Mouse (Mus musculus) megakaryocyte, embryonic 14.5 days (primary cell): ENCODE measurements around the gene Tmem255b. TPM values are rescaled to one million over a fixed set of nuclear protein-coding genes. Genes with fewer than 3 reads are reported as not detected.

Experiments
- H3K27me3 ChIP-seq: replicated peaks from 2 replicates; pipeline ENCODE3; 2012; ENCODE audit warnings: inconsistent platforms
- H3K36me3 ChIP-seq: replicated peaks from 2 replicates; pipeline ENCODE3; 2012; ENCODE audit warnings: low read length, inconsistent platforms, mixed read lengths
- H3K4me1 ChIP-seq: 2 replicates; pipeline ENCODE4 v1.6.1; 2012; ENCODE audit warnings: inconsistent platforms
- H3K4me3 ChIP-seq: replicated peaks from 2 replicates; pipeline ENCODE3; 2012; ENCODE audit warnings: moderate library complexity, mild to moderate bottlenecking, inconsistent platforms
- H3K9me3 ChIP-seq: 2 replicates; pipeline ENCODE4 v1.6.1; 2012; ENCODE audit warnings: inconsistent platforms
- FLI1 ChIP-seq: IDR thresholded peaks from 2 replicates; pipeline ENCODE4 v1.6.1; 2012; ENCODE audit warnings: low read length, inconsistent platforms, mixed read lengths
- GATA1 ChIP-seq: IDR thresholded peaks from 3 replicates; pipeline ENCODE4 v1.6.1; 2012; ENCODE audit warnings: mixed read lengths, low read length, inconsistent platforms, borderline replicate concordance
- polyA plus RNA-seq: library from polyadenylated mRNA; stranded (reverse); fragments of >175 nt; gene quantifications from 2 replicates; pipeline ENCODE4 v1.2.3, GENCODE M21; 2012; ENCODE audit warnings: low replicate concordance; ENCODE audit not compliant: insufficient read depth

Tmem255b gene
- polyA plus RNA-seq, 1 experiment, result not detected

DNA sequence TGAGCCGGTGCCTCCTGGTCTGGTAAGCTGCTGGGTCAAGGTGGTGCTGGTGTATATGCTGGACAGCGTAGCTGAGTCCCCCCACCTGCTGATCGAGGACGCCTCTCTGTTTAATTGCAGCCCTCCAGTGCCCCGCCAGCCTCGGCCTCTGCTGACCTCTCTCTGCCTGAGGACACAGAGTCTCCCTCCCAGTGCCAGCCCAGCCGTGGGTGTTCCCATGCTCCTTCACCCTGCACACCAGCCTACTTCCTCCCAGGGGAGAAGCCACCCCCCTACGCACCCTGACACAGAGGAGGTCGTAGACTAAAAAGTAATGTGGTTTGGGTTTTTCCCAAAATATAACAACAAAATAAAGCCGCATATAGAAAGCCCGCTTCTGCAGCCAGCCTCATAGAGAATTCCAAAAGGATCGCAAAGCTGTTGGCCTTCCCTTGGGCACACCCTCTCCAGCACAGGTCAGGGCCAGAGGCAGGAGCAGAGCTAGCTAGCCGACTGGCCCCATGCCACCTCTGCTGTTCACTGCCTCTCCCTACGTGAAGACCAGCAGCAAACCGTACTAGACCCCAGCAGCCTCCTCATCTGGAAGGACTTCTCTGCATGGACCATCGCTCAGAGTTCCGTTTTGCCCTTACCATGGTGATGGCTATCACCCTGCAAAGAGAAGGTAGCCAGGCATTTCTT is 26.2 kb downstream of the Tmem255b start:
- H3K36me3 ChIP-seq, result no peaks in the 10 kb centered on the region
- TF ChIP-seq GATA1, result no peak
- TF ChIP-seq FLI1, result no peak
- H3K9me3 ChIP-seq, result no peaks in the 10 kb centered on the region
- peaks cover 79% of the 10 kb centered on the region for H3K27me3 ChIP-seq
- H3K4me3 ChIP-seq, result no peak overlapping the region
- no peaks in the 10 kb centered on the region; the same call in 1 of the 2 replicates for H3K4me1 ChIP-seq

DNA sequence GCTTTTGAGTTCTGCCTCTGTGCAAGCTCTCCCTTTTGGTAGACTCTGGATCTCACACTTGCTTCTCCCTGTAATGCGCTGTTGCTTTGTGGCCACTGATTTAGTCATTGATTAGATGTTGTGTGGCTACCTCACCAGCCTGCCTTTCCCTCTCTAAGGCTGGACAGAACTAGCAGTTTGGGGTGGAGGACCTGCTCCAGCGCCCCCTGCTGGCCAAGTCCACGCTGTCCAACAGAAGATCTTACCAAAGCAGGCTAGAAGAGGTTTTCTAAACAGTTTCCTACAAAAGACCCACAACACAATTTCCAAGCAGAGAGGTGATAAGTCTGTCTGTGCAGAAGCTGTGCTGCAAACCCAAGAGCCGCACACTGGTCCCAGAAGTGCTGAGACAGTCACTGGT is 26.9 kb downstream of the Tmem255b start:
- no peaks in the 10 kb centered on the region; the same call in 1 of the 2 replicates for H3K4me1 ChIP-seq
- H3K4me3 ChIP-seq, result no peak overlapping the region
- no peaks in the 10 kb centered on the region for H3K36me3 ChIP-seq
- peaks cover 80% of the 10 kb centered on the region for H3K27me3 ChIP-seq
- TF ChIP-seq FLI1 (no peak), GATA1 (no peak)
- H3K9me3 ChIP-seq, result no peaks in the 10 kb centered on the region

DNA sequence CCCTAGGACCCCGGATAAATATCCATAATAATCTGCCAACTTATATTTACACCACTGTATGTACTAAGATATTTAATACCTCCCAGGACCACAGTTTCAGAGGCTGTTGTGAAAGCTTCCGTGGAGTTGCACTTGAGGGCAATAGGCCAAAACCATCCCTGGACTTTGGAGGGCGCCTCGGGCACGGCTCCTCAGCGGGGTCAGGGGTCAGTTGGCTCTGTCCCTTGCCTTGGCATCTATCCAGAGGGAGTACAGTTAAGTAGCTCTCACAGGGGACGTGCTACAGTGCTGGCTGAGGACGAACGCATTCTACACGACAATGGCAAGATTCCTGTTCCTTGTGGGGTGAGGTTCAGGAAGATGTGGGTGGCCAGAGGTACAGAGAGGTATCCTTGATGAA is 27.4 kb downstream of the Tmem255b start:
- H3K4me3 ChIP-seq, result no peak overlapping the region
- no peaks in the 10 kb centered on the region; the same call in 1 of the 2 replicates for H3K4me1 ChIP-seq
- no peaks in the 10 kb centered on the region for H3K36me3 ChIP-seq
- no peaks in the 10 kb centered on the region for H3K9me3 ChIP-seq
- peaks cover 80% of the 10 kb centered on the region for H3K27me3 ChIP-seq
- no peak for TF ChIP-seq GATA1
- no peak for TF ChIP-seq FLI1

DNA sequence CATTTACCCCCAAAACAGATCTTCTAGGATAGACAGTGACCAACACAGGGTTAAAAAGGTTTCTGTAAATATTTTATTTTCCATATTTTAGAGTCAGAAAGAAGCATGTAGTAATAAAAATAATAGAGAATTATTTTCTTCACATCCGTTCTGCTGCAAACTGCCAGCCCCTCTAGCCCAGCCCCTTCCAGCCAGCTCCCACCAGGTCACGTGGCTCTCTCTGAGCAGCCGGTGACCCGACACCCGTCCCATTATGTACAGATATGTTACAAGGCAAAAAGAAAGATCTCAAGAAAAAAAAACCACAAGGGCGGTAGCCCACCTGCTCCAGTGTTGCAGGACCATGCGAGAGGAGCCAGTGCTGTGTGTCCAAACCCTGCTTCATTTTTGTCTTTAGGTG is 30.3 kb downstream of the Tmem255b start:
- no peak overlapping the region for H3K4me3 ChIP-seq
- peaks cover 76% of the 10 kb centered on the region for H3K27me3 ChIP-seq
- H3K4me1 ChIP-seq, result peaks cover 9% of the 10 kb centered on the region
- TF ChIP-seq FLI1 (no peak), GATA1 (no peak)
- no peaks in the 10 kb centered on the region for H3K9me3 ChIP-seq
- H3K36me3 ChIP-seq, result no peaks in the 10 kb centered on the region

DNA sequence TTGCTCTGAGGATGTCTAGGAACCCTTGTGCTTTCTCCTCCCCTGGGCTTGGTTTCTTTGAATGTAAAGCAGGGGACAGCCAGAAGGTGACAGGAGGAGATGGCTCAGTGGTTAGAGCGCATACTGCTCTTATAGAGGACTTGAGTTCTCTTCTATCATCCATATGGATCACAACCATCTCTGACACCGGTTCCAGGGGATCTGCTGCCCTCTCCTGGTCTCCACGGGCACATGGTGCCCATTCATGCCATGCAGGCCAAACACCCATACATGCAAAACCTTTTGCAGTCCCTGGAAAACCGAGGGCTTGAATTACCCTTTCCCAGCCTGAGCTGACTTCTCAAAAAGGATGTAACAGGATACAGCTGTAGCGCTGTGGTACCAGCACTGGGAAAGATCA is 32.0 kb downstream of the Tmem255b start:
- H3K27me3 ChIP-seq, result peaks cover 78% of the 10 kb centered on the region
- no peak overlapping the region for H3K4me3 ChIP-seq
- TF ChIP-seq GATA1 (no peak), FLI1 (no peak)
- no peaks in the 10 kb centered on the region for H3K36me3 ChIP-seq
- no peaks in the 10 kb centered on the region for H3K9me3 ChIP-seq
- peaks cover 12% of the 10 kb centered on the region for H3K4me1 ChIP-seq

DNA sequence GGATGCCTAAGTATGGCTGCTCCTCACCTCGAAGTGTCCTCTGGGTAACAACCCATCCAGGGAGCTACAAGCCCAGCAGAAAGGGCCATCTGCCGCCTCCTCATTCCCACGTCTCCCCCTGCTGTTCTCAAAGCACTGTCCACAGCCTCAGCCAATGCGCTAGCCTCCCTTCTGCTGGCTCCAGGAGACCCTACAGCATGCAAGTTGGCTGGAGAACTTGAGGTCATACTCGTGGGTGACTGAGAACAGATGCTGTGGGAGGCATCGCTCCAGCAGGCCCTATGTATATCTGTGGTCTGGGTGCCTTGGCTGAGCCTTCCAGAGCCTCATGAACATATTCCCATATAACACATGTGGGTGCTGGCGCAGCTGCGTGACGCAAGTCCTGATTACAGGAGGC is 33.7 kb downstream of the Tmem255b start:
- Histone ChIP-seq H3K27me3 (peaks cover 79% of the 10 kb centered on the region), H3K36me3 (no peaks in the 10 kb centered on the region), H3K4me1 (peaks cover 12% of the 10 kb centered on the region), H3K4me3 (no peak overlapping the region), H3K9me3 (no peaks in the 10 kb centered on the region)
- TF ChIP-seq GATA1, result no peak
- no peak for TF ChIP-seq FLI1

DNA sequence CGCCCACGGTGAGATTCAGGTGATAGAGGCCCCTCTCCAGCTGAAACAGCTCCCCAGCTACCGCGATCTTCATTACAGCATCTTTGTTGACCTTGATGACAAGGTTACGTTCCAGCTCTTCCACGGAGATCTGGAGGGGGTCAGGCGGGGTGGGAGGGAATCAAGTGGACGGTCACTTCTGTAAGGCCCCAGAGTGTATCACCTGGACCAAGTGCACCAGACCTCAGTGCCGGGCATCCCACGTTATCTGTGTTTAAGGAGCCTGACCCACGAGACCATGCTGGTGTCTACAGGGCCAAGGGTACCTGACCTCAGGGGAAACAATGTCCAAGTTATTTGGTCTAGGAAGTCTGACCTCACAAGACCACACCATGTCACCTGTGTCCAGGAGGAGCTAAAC is 36.5 kb downstream of the Tmem255b start:
- H3K27me3 ChIP-seq, result peaks cover 74% of the 10 kb centered on the region
- H3K36me3 ChIP-seq, result no peaks in the 10 kb centered on the region
- no peak overlapping the region for H3K4me3 ChIP-seq
- peaks cover 12% of the 10 kb centered on the region for H3K4me1 ChIP-seq
- H3K9me3 ChIP-seq, result no peaks in the 10 kb centered on the region
- no peak for TF ChIP-seq FLI1
- TF ChIP-seq GATA1, result no peak

DNA sequence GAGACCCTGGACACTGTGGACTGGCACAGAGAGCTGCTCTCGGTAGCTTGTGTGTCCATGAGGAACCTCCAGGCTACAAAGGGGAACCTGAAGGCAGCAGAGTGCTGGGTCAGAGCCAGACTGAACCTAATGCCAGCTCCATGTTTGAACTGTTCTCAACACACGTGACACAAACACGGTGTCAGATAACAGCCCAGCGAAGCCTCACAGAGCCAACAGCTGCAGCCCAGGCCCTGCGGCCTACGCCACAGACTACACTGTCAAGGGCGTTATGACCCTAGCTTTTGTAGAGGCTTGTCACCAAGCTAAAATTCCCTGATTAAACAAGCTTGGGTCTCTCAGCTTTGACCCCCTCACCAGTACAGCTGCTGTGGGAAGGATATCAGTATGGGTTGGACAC is 37.3 kb downstream of the Tmem255b start:
- no peak for TF ChIP-seq GATA1
- TF ChIP-seq FLI1, result no peak
- Histone ChIP-seq H3K4me1 (peaks cover 12% of the 10 kb centered on the region), H3K36me3 (no peaks in the 10 kb centered on the region), H3K27me3 (peaks cover 75% of the 10 kb centered on the region), H3K4me3 (no peak overlapping the region), H3K9me3 (no peaks in the 10 kb centered on the region)

DNA sequence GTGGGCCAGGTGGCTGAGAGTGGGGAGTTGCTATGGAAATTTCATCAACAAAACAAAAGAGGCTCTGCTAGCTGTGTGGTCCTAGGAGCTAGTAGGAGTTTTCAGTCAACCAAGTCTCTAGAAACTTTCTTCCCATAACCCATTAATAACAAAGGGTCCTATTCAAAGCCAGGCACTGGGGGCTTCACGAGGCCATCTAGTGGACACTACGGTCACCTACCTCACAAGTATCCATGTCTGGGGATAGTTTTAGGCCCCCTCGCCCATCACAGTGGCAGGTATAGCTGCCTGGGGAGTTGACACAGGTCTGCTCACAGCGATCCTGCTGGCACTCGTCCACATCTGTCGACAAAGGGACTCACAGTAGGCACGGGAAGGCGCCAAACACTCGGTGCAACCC is 40.9 kb downstream of the Tmem255b start:
- H3K4me1 ChIP-seq, result no peaks in the 10 kb centered on the region
- peaks cover 78% of the 10 kb centered on the region for H3K27me3 ChIP-seq
- H3K9me3 ChIP-seq, result no peaks in the 10 kb centered on the region
- H3K36me3 ChIP-seq, result no peaks in the 10 kb centered on the region
- no peak for TF ChIP-seq FLI1
- no peak for TF ChIP-seq GATA1
- no peak overlapping the region for H3K4me3 ChIP-seq

DNA sequence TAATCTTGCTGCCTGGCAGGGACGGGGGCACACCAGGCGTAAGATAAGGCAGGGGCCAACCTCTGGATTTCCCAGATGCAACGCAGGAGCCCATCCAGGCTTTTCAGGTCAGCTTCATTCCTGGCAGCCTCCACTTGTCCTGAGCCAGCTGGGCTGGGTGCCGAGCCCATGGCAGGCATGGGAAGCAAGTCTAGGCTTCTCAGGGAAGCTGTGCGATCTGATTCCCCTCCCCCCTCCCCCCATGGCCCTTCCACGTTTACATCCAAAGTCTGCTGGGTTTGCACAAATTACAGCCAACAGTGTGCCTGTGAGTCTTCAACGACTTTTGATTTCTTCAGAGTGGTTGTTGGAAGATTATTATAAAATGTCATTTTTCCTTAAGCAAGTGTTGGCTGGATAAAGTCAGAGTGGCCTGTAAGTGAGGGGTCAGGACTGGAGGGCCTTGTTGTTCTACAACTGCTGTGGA is 46.1 kb downstream of the Tmem255b start:
- Histone ChIP-seq H3K27me3 (peaks cover 75% of the 10 kb centered on the region), H3K9me3 (no peaks in the 10 kb centered on the region), H3K36me3 (no peaks in the 10 kb centered on the region), H3K4me3 (no peak overlapping the region), H3K4me1 (peaks cover 9% of the 10 kb centered on the region; the same call in 1 of the 2 replicates)
- TF ChIP-seq FLI1 (no peak), GATA1 (no peak)
